Mouse (Mus musculus) hindbrain, embryonic 10.5 days (tissue): ENCODE results near the gene Ces1h. TPM values are rescaled to one million over a fixed set of nuclear protein-coding genes. Genes with fewer than 3 reads are reported as not detected.
"Not testable (repeated sequence)": the region's sequence is repeated elsewhere in the genome, so short reads cannot be mapped to it uniquely, and the experiment has no call there.

ENCODE experiments used
- DNase-seq: peaks from one replicate; pipeline ENCODE4 v3.0.0-alpha.2; 2017; ENCODE audit warnings: low spot score
- H3K27ac ChIP-seq: fragments of 300-500 bp; sonication (generic); 2 replicates; pipeline ENCODE4 v1.5.1; 2016; ENCODE audit warnings: mild to moderate bottlenecking, moderate library complexity
- H3K27me3 ChIP-seq: fragments of 300-500 bp; sonication (generic); 2 replicates; pipeline ENCODE4 v1.6.1; 2016; ENCODE audit warnings: mild to moderate bottlenecking; ENCODE audit not compliant: poor library complexity, insufficient read depth, severe bottlenecking
- H3K36me3 ChIP-seq: fragments of 300-500 bp; sonication (generic); 2 replicates; pipeline ENCODE4 v1.6.1; 2016; ENCODE audit warnings: mild to moderate bottlenecking, moderate library complexity
- H3K4me1 ChIP-seq: fragments of 300-500 bp; sonication (generic); replicated peaks from 2 replicates; pipeline ENCODE4 v1.6.1; 2016; ENCODE audit warnings: mild to moderate bottlenecking
- H3K4me3 ChIP-seq: fragments of 300-500 bp; sonication (generic); 2 replicates; pipeline ENCODE4 v1.5.1; 2016; ENCODE audit warnings: mild to moderate bottlenecking, moderate library complexity
- H3K9me3 ChIP-seq: fragments of 300-500 bp; sonication (generic); 2 replicates; pipeline ENCODE4 v1.6.1; 2016; ENCODE audit warnings: mild to moderate bottlenecking, moderate library complexity
- WGBS: fragments of 180-500 bp; shearing (Covaris S2); methylation state at CpG from one replicate; pipeline ENCODE4 v1.1.7; 2016; 5-methylcytosine and 5-hydroxymethylcytosine counted together
- polyA plus RNA-seq: library from polyadenylated mRNA; unstranded; fragments of >200 nt; fragmentation: Nextera tagmentation; extraction: Ambion mirVana; gene quantifications from 2 replicates; pipeline ENCODE4 v1.2.1, GENCODE M21; 2016

Ces1h gene
- polyA plus RNA-seq: not detected in 2 replicates

DNA sequence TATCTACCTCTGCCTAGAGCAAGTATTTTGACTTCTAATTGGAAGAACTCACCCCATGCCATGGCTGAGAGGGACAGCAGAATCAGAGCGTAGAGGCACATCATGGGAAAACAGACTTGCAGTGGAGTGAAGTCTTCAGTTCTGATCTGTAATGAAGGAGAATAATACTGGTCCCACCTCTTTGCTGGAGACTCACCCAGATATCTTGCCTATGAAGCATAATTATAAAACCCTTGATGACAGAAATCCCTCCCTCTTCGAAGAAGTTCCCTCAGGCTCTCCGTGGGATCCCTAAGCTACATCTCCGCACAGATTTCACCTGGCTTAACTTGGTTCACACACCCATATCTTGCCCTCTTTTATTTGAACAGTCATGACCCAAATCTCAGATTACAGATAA is at the start of gene Ces1h:
Ces1h (minus strand) TSS at position 101 of the 400 bp plus-strand sequence.
- H3K9me3 ChIP-seq: no peaks in the 10 kb centered on the region
- no peaks in the 10 kb centered on the region for H3K27me3 ChIP-seq
- no peaks in the 10 kb centered on the region for H3K4me1 ChIP-seq
- 89% methylated on average over 4 of the region's 4 CpGs for WGBS
- no peak for DNase-seq
- H3K27ac ChIP-seq: no peak within 1 kb of the TSS
- H3K4me3 ChIP-seq: no peak within 1 kb of the TSS
- no peaks in the 10 kb centered on the region for H3K36me3 ChIP-seq

DNA sequence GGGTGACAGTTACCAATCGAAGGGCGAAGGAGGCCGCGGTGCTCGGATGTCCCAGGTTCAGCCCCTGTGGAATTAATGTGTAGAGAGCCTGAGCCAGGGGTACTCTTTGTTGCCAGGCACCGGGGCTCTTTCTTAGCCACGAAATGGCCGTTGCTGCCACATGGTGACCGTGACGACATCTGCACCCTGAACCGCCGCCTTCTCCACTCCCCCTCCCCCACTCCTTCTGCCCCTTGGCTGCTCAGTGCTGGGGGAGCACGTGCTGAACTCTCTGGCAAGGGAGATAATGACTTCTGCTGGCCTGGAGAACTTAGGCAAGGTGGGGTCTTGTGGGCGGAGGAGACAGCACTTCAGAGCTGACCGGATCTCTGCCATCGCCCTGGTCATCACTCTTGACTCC is 47.7 kb upstream of the Ces1h start:
- no peaks in the 10 kb centered on the region for H3K27me3 ChIP-seq
- WGBS: 88% methylated on average over 16 of the region's 16 CpGs
- H3K4me3 ChIP-seq: no peak overlapping the region
- H3K36me3 ChIP-seq: no peaks in the 10 kb centered on the region
- no peak for DNase-seq
- 0 out of 2 replicates have a peak, but pooled peaks cover 3% of the 10 kb centered on the region for H3K4me1 ChIP-seq
- H3K27ac ChIP-seq: no peak overlapping the region; the same call in 1 of the 2 replicates
- H3K9me3 ChIP-seq: no peaks in the 10 kb centered on the region

DNA sequence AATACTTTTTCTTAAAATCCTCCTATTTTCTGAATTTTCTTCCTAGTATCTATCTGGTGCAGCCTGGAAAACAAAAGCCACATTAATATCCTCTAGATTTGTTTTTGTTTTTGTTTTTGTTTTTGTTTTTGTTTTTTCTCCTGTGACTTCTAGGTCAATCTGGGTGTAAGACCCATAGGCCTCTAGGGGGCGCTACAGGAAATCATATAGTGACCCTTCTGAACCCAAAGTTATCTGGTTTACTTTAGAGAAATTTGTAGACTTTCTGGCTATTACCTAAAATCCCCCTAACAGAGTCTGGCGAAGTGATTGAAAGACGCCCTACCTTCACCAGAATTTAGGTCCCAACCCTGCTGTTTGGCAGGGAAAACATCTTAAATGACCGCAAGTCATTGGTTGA is 35.9 kb upstream of the Ces1h start:
- H3K27me3 ChIP-seq: no peaks in the 10 kb centered on the region
- no peaks in the 10 kb centered on the region for H3K36me3 ChIP-seq
- no peaks in the 10 kb centered on the region for H3K4me1 ChIP-seq
- WGBS: 69% methylated on average over 4 of the region's 4 CpGs
- no peaks in the 10 kb centered on the region for H3K9me3 ChIP-seq
- no peak overlapping the region for H3K27ac ChIP-seq
- H3K4me3 ChIP-seq: no peak overlapping the region
- DNase-seq: no peak

DNA sequence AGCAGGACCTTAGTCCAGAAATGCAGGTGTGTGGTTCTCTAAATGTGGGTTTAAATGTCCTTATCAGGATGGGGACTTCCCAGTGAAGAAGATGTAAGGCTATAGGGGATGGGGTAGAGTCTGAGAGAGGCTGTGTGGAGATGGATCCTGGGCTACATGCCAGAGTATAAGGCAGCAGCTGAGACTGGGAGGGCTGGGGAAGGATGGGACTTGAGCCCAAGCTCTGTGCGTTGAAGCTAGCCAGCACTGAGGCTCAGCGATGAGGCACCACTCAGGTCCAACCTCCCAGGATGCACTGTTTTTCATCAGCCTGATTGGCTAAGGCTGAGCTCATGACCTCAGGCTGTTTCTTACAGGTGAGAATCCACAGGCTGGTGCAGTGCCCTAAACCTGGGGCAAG is 29.3 kb upstream of the Ces1h start:
- no peaks in the 10 kb centered on the region for H3K4me1 ChIP-seq
- H3K36me3 ChIP-seq: no peaks in the 10 kb centered on the region
- WGBS: 80% methylated on average over 2 of the region's 2 CpGs
- H3K9me3 ChIP-seq: no peaks in the 10 kb centered on the region
- no peak overlapping the region for H3K4me3 ChIP-seq
- DNase-seq: no peak
- H3K27me3 ChIP-seq: no peaks in the 10 kb centered on the region
- no peak overlapping the region for H3K27ac ChIP-seq

DNA sequence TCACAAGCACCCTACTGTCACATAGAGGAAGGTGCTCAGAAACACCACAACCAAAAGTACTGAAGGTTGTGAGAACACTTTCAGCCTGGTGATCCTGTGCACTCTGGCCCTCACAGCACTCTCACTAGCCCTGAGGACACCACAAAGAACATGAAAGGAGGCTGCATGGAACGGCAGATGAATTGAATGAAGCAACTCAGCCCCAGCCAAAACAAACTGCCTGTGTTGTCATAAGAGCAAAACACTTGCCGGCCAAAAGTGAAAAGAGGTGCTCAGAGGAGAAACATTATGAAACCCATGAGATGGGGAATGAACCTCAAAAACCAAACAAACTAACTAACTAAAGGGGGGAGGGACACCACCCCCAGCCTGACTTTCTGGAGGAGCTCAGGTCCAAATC is 20.2 kb upstream of the Ces1h start:
- no peaks in the 10 kb centered on the region for H3K27me3 ChIP-seq
- no peak overlapping the region for H3K27ac ChIP-seq
- H3K36me3 ChIP-seq: no peaks in the 10 kb centered on the region
- no peak for DNase-seq
- H3K9me3 ChIP-seq: no peaks in the 10 kb centered on the region
- H3K4me1 ChIP-seq: no peaks in the 10 kb centered on the region
- H3K4me3 ChIP-seq: no peak overlapping the region
- 85% methylated on average over 2 of the region's 2 CpGs for WGBS

DNA sequence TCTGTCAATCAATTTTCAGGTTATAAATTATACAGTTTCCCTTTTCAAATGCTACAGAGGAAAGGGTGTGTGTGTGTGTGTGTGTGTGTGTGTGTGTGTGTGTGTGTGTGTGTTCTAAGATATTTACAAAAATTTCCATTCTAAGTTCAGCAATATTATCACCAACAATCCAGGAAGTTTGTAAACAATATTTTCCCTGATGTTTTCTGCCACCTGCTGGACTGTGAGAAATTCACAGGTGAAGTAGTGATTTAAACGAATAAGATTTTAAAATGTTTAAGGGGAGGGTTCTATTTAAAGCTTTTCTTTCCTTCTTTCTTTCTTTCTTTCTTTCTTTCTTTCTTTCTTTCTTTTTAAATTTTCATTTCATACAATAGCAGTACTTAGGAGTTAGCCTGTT is 18.5 kb upstream of the Ces1h start:
- H3K4me1 ChIP-seq: no peaks in the 10 kb centered on the region
- no peak overlapping the region for H3K4me3 ChIP-seq
- DNase-seq: no peak
- H3K36me3 ChIP-seq: no peaks in the 10 kb centered on the region
- 52% methylated on average over 1 of the region's 1 CpGs for WGBS
- no peak overlapping the region for H3K27ac ChIP-seq
- H3K9me3 ChIP-seq: no peaks in the 10 kb centered on the region
- no peaks in the 10 kb centered on the region for H3K27me3 ChIP-seq

DNA sequence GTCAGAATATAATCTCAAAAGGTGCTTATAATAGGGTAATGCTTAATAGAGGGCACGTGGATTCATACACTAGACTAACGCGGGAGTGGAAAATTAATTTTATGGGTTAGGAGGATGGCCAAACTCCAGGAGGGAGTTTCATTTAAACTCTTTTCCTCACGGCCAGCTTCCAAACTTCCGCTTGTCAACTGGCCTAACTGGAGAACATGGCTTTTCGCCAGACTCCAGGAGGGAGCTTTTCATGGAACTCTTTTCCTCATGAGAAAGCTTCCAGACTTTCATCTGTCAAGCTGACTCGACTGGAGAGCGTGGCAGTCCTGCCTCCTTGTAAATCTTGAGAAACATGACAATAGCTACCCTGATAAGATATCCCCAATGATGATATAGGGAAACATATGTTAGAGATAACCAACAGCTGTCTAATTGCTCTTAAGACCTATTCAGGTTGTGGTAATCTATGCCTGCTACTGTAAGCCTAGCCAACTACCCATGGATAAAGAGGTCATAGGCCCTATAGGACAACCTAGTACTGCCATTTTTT is 14.6 kb upstream of the Ces1h start:
- H3K27ac ChIP-seq, H3K4me3 ChIP-seq, H3K36me3 ChIP-seq, H3K9me3 ChIP-seq, DNase-seq, H3K27me3 ChIP-seq, H3K4me1 ChIP-seq: not testable (repeated sequence)
- WGBS: 89% methylated on average over 8 of the region's 8 CpGs

DNA sequence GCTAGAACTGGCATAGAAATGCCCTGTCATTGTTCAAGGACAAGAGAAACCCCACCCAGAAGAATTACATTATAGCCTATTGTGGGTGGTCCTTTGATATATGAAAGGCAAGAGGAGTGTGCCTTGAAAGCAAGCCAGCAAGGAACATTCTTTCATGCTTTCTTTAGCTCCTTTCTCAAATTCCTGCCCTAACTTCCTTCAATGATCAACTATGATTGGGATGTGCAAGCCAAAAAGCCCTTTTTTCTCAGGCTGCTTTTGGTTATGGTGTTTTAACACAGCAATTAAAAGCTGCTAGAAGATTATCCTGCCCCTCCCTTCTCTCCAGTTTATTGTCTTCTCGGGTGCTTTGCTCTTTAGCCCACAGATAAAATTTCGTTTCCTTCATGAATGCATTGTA is 10.0 kb downstream of the Ces1h start:
- Histone ChIP-seq H3K9me3 (no peaks in the 10 kb centered on the region), H3K4me1 (peaks cover 7% of the 10 kb centered on the region; the same call in 1 of the 2 replicates)
- DNase-seq: no peak

DNA sequence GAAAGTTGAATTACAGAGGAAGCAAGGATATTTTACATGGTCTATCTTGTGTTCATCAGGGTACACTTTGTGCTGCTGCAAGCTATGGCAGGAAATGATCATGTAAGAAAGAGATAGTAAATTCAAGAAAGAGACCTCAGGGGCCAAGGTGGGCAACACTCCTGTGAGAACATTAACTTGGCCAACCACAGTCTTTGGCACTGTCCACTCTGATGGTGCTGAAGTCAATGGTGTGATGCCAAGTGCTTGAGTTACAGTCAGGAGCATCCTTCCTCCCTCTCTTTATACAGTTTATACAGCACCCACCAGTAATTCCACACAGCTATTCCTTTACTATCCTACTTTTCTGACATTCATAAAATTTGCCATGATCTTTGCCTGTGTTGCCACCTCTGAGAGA is 19.4 kb downstream of the Ces1h start:
- DNase-seq: peak; percentile 3
- H3K4me1 ChIP-seq: no peaks in the 10 kb centered on the region
- no peaks in the 10 kb centered on the region for H3K9me3 ChIP-seq
- no peak overlapping the region for H3K27ac ChIP-seq
- H3K27me3 ChIP-seq: no peaks in the 10 kb centered on the region
- no peak overlapping the region for H3K4me3 ChIP-seq
- H3K36me3 ChIP-seq: no peaks in the 10 kb centered on the region

More for the DNA sequence above, 10.0 kb downstream of the Ces1h start:
- no peaks in the 10 kb centered on the region for H3K36me3 ChIP-seq
- WGBS: 41% methylated on average over 2 of the region's 2 CpGs
- no peak overlapping the region for H3K4me3 ChIP-seq
- no peaks in the 10 kb centered on the region for H3K27me3 ChIP-seq
- no peak overlapping the region for H3K27ac ChIP-seq

DNA sequence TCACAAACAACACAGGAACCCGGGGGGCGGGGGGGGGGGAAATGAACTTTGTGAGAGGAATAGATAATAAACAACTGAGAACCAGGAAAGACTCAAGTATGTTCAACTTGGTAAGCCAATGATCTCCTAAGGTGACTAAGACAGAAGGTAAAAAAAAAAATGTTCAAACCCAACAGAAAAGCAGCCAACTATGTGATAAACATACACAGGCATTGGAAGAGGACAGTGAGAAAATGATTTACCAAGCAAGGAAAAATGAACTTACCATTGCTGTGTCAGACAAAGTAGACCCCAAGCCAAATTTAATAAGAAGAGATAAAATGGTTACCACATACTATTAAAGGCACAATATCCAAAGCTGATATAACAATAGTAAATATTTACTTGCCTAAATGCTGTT is 40.0 kb downstream of the Ces1h start:
- 90% methylated on average over 2 of the region's 2 CpGs for WGBS
- no peak for DNase-seq
- Histone ChIP-seq H3K27ac (no peak overlapping the region), H3K27me3 (no peaks in the 10 kb centered on the region), H3K4me3 (no peak overlapping the region), H3K36me3 (no peaks in the 10 kb centered on the region), H3K9me3 (no peaks in the 10 kb centered on the region), H3K4me1 (no peaks in the 10 kb centered on the region)

DNA sequence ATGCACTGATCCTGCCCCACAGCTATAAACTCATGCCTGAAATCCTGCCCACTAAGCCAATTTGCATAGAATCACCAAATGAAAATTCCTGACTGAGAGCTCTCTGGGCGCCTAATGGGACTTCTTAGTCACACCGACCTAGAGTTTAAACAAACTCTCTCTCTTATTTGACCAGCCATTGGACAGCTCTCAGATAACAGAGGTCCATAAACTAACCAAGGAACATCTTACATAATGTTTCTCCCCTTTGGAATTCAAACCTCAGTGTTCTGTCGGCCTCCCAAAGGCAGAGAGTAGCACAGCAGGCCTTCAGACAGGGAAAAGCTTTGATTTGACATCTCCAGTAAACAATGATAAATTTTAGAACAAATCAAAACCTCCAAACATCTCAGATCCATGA is 42.3 kb downstream of the Ces1h start, which contains the start of gene Ces1g:
Ces1g (minus strand) TSS at position 102 of the 400 bp plus-strand sequence.
- H3K4me3 ChIP-seq: no peak within 1 kb of the TSS
- DNase-seq: no peak
- no peaks in the 10 kb centered on the region for H3K36me3 ChIP-seq
- H3K27me3 ChIP-seq: no peaks in the 10 kb centered on the region
- WGBS: 68% methylated on average over 3 of the region's 3 CpGs
- H3K9me3 ChIP-seq: no peaks in the 10 kb centered on the region
- no peak within 1 kb of the TSS for H3K27ac ChIP-seq
- H3K4me1 ChIP-seq: no peaks in the 10 kb centered on the region

GRCm38 (mm10) chr8:93332703-93333102 is 46.8 kb downstream of the Ces1h start:
- no peak overlapping the region for H3K27ac ChIP-seq
- no peaks in the 10 kb centered on the region for H3K9me3 ChIP-seq
- H3K4me1 ChIP-seq: no peaks in the 10 kb centered on the region
- H3K27me3 ChIP-seq: no peaks in the 10 kb centered on the region
- no peak overlapping the region for H3K4me3 ChIP-seq
- no peak for DNase-seq
- 80% methylated on average over 1 of the region's 1 CpGs for WGBS
- no peaks in the 10 kb centered on the region for H3K36me3 ChIP-seq

- no peak overlapping the region for H3K4me3 ChIP-seq
- DNase-seq: no peak
- H3K9me3 ChIP-seq: no peaks in the 10 kb centered on the region
- no peak overlapping the region for H3K27ac ChIP-seq
- no peaks in the 10 kb centered on the region for H3K4me1 ChIP-seq
- WGBS: 84% methylated on average over 2 of the region's 2 CpGs
- no peaks in the 10 kb centered on the region for H3K36me3 ChIP-seq
- no peaks in the 10 kb centered on the region for H3K27me3 ChIP-seq
Observed at GRCm38 (mm10) chr8:93331151-93331550, 48.4 kb downstream of the Ces1h start.

DNA sequence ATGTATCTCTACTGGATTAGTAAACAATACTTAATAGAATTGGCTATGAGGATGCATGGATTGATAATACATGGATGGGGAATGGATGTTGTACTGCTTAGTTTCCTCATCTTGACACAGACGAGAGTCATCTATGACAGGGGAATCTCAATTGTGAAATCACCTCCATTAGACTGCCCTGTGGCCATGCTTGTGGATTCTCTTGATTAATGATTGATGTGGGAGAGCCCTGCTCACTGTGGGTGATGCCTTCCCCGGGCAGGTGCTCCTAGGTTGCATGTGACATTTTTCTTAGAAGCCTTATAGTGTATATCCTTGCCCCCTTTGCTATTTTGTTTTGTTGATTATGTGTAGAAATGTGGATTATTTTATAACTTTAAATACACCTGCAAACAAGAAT is 54.4 kb downstream of the Ces1h start:
- H3K36me3 ChIP-seq: no peaks in the 10 kb centered on the region
- no peak overlapping the region for H3K4me3 ChIP-seq
- H3K4me1 ChIP-seq: no peaks in the 10 kb centered on the region
- no peaks in the 10 kb centered on the region for H3K9me3 ChIP-seq
- no peaks in the 10 kb centered on the region for H3K27me3 ChIP-seq
- no peak overlapping the region for H3K27ac ChIP-seq
- DNase-seq: no peak
- WGBS: 77% methylated on average over 2 of the region's 2 CpGs
